Mouse (Mus musculus) megakaryocyte, embryonic 14.5 days (primary cell): ENCODE measurements around the gene Ldlr.

Source experiments
- FLI1 ChIP-seq: IDR thresholded peaks from 2 replicates; pipeline ENCODE4 v1.6.1; 2012; ENCODE audit warnings: low read length, inconsistent platforms, mixed read lengths
- GATA1 ChIP-seq: IDR thresholded peaks from 3 replicates; pipeline ENCODE4 v1.6.1; 2012; ENCODE audit warnings: mixed read lengths, low read length, inconsistent platforms, borderline replicate concordance

GRCm38 (mm10) chr9:21723377-21724146 is at the start of gene Ldlr:
- TF ChIP-seq GATA1 (no peak), FLI1 (no peak)
